Mouse (Mus musculus) heart, embryonic 15.5 days (tissue): ENCODE results near the gene Lrp10. TPM values are rescaled to one million over a fixed set of nuclear protein-coding genes. Genes with fewer than 3 reads are reported as not detected.

ENCODE experiments used
- ATAC-seq: fragments of 200-750 bp; cut with Nextera tagmentation; replicated peaks from 2 replicates; pipeline ENCODE4 v1.8.0; 2017; ENCODE audit warnings: low read depth, moderate TSS enrichment; ENCODE audit not compliant: insufficient number of reproducible peaks, insufficient read depth, low FRiP score
- H3K27ac ChIP-seq: fragments of 300-500 bp; sonication (generic); 2 replicates; pipeline ENCODE4 v1.5.1; 2015; ENCODE audit warnings: mild to moderate bottlenecking, inconsistent platforms
- H3K27me3 ChIP-seq: fragments of 300-500 bp; sonication (generic); 2 replicates; pipeline ENCODE4 v1.6.1; 2015; ENCODE audit warnings: inconsistent platforms
- H3K36me3 ChIP-seq: fragments of 300-500 bp; sonication (generic); 2 replicates; pipeline ENCODE4 v1.6.1; 2015; ENCODE audit warnings: mild to moderate bottlenecking, inconsistent platforms
- H3K4me1 ChIP-seq: fragments of 300-500 bp; sonication (generic); replicated peaks from 2 replicates; pipeline ENCODE4 v1.6.1; 2015; ENCODE audit warnings: inconsistent platforms
- H3K4me2 ChIP-seq: fragments of 300-500 bp; sonication (generic); 2 replicates; pipeline ENCODE4 v1.6.1; 2015; ENCODE audit warnings: inconsistent platforms, mild to moderate bottlenecking, moderate library complexity
- H3K4me3 ChIP-seq: fragments of 300-500 bp; sonication (generic); 2 replicates; pipeline ENCODE4 v1.5.1; 2015; ENCODE audit warnings: mild to moderate bottlenecking, inconsistent platforms
- H3K9ac ChIP-seq: fragments of 300-500 bp; sonication (generic); 2 replicates; pipeline ENCODE4 v1.6.1; 2015; ENCODE audit warnings: mild to moderate bottlenecking, inconsistent platforms
- H3K9me3 ChIP-seq: fragments of 300-500 bp; sonication (generic); replicated peaks from 2 replicates; pipeline ENCODE4 v1.6.1; 2016; ENCODE audit warnings: inconsistent platforms
- WGBS: fragments of 180-500 bp; shearing (Covaris S2); methylation state at CpG from one replicate; pipeline ENCODE4 v1.1.7; 2015; ENCODE audit warnings: mixed read lengths; 5-methylcytosine and 5-hydroxymethylcytosine counted together
- polyA plus RNA-seq: library from polyadenylated mRNA; unstranded; fragments of >200 nt; fragmentation: Nextera tagmentation; extraction: Ambion mirVana; gene quantifications from 2 replicates; pipeline ENCODE4 v1.2.1, GENCODE M21; 2015

Lrp10 gene
- polyA plus RNA-seq, 1 experiment from 2014 or later, result 41.9 TPM

DNA sequence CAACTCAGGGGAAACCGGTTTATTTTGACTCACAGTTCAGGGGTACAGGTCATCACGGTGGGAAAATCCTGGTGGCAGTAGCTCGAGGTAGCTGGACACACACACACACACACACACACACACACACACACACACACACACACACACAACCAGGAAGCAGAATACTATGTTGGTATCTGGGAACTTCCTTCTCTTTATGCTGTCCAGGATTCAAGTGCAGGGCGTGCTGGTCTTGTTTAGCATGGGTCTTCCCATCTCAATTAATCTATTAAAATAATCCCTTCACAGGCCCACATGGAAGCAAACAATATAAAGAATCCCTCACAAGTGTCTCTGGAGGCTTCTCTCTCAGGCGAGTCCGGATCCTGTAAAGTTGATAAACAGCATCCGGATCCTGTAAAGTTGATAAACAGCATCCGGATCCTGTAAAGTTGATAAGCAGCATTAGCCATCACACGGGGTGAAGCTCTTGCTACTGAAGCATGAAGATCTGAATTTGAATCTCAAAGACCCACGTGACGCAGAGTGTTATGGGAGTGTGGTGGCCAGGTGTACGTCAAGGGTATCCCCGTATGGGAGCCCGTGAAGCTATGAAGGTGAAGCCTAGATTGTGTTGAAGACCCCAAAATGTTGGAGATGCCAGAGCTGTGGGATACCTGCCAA is 5.9 kb upstream of the Lrp10 start:
- H3K27ac ChIP-seq, result no peak overlapping the region
- H3K4me3 ChIP-seq, result no peak overlapping the region
- WGBS, result 69% methylated on average over 14 of the region's 14 CpGs
- no peak overlapping the region for H3K9ac ChIP-seq
- no peaks in the 10 kb centered on the region for H3K36me3 ChIP-seq
- no peak overlapping the region for H3K4me2 ChIP-seq
- H3K4me1 ChIP-seq, result no peaks in the 10 kb centered on the region
- no peak for ATAC-seq
- no peaks in the 10 kb centered on the region for H3K27me3 ChIP-seq
- no peaks in the 10 kb centered on the region for H3K9me3 ChIP-seq

DNA sequence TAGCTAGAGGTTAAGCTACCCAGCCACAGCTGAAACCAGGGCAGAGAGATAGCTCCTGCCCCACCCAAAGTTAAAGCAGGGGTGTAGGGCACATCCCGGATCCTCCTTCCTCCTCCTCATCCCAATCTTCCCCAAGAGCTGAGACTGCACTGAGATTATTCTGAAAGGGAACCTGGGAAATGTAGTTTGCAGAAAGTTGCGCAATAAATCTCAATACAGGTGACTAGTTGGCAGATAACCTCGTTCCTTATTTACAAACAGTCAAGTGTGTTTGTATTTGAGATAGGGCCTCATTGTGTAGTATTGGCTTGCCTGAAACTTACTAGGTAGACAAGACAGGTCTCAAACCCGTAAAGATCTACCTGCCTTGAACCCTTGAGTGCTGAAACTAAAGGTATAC is 1.8 kb upstream of the Lrp10 start:
- H3K9ac ChIP-seq, result no peak overlapping the region
- no peaks in the 10 kb centered on the region for H3K9me3 ChIP-seq
- H3K27ac ChIP-seq, result no peak overlapping the region
- H3K27me3 ChIP-seq, result no peaks in the 10 kb centered on the region
- WGBS, result 72% methylated on average over 4 of the region's 4 CpGs
- ATAC-seq, result no peak
- H3K4me3 ChIP-seq, result no peak overlapping the region
- peaks cover 16% of the 10 kb centered on the region for H3K4me1 ChIP-seq
- H3K36me3 ChIP-seq, result peaks cover 11% of the 10 kb centered on the region
- no peak overlapping the region for H3K4me2 ChIP-seq

- Histone ChIP-seq H3K36me3 (peaks cover 21% of the 10 kb centered on the region), H3K27ac (peak overlapping the region; percentile 83), H3K4me3 (peak overlapping the region; percentile 97), H3K4me2 (peak overlapping the region; percentile 79), H3K9ac (peak overlapping the region; percentile 91), H3K9me3 (no peaks in the 10 kb centered on the region), H3K4me1 (peaks cover 16% of the 10 kb centered on the region), H3K27me3 (no peaks in the 10 kb centered on the region)
- no peak for ATAC-seq
- 14% methylated on average over 12 of the region's 12 CpGs for WGBS
Observed at GRCm38 (mm10) chr14:54463108-54463958, 604 bp upstream of the Lrp10 start.

DNA sequence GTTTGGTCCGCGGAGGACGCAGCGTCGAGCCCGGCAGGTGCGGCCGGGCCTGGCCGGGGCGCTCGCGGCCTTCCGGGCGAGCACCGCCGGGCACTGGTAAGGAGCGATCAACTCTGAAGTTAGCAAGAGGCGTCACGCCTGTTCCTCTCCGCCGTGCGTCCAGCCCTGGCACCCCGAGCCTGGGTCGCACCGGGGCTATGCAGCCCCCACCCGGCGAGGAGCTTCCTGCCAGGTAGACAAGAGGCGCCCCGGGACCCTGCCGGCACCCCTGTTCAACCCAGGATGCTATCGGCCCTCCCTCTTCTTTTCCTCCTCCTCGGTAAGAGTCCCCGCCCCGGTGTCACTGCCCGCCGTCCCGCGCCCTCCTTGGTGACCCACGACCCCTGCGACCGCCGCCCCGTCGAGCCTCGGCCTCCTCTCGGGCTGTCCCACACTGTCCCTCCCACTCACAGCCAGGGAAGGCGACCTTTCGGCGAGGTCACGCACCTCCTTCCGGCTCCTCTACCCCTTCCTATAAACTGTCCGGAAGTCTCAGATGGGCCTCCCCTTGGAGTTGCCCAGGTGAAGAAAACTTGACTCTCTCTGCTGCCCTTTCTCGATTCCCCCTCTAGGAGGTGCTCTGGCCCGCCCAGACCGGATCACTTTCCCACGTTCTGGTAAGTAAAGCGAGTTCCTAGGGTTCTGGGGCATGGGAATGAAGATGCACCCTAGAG is 512 bp downstream of the Lrp10 start:
- no peaks in the 10 kb centered on the region for H3K9me3 ChIP-seq
- H3K9ac ChIP-seq, result peak overlapping the region; percentile 91
- peak overlapping the region; percentile 79 for H3K4me2 ChIP-seq
- ATAC-seq, result peak; percentile 66
- WGBS, result under 1% methylated on average over 55 of the region's 57 CpGs
- H3K36me3 ChIP-seq, result peaks cover 32% of the 10 kb centered on the region
- peak overlapping the region; percentile 83 for H3K27ac ChIP-seq
- H3K27me3 ChIP-seq, result no peaks in the 10 kb centered on the region
- H3K4me3 ChIP-seq, result peak overlapping the region; percentile 97
- peaks cover 16% of the 10 kb centered on the region for H3K4me1 ChIP-seq

DNA sequence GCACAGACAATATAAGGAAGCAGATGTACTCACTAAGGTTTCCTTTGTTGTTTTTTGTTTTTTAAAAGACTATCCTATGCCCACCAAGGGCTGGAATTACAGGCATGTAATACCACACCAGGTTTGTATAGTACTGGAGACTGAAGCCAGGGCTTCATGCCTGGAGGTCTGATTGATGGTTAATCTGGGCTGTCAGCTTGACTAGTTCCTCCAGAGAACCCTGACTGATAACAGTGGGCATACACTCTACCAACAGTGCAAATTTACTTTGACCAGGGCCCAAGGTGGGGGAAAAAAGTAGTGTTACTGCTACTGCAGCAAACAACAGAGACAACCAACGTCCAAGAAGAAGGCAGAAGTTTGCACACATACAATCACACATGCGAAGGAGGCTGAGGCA is 7.5 kb downstream of the Lrp10 start:
- H3K4me2 ChIP-seq, result no peak overlapping the region
- peaks cover 33% of the 10 kb centered on the region for H3K36me3 ChIP-seq
- no peaks in the 10 kb centered on the region for H3K9me3 ChIP-seq
- ATAC-seq, result no peak
- H3K27me3 ChIP-seq, result no peaks in the 10 kb centered on the region
- H3K27ac ChIP-seq, result no peak overlapping the region
- H3K9ac ChIP-seq, result no peak overlapping the region
- WGBS, result 86% methylated on average over 2 of the region's 2 CpGs
- H3K4me3 ChIP-seq, result no peak overlapping the region
- peaks cover 17% of the 10 kb centered on the region for H3K4me1 ChIP-seq

- Histone ChIP-seq H3K9me3 (no peaks in the 10 kb centered on the region), H3K9ac (no peak overlapping the region), H3K4me3 (no peak overlapping the region), H3K27me3 (peaks cover 7% of the 10 kb centered on the region), H3K4me2 (no peak overlapping the region), H3K36me3 (peaks cover 27% of the 10 kb centered on the region), H3K4me1 (peaks cover 23% of the 10 kb centered on the region), H3K27ac (no peak overlapping the region)
- WGBS, result 62% methylated on average over 5 of the region's 5 CpGs
- no peak for ATAC-seq
Observed at GRCm38 (mm10) chr14:54472671-54473070, 8.7 kb downstream of the Lrp10 start.

DNA sequence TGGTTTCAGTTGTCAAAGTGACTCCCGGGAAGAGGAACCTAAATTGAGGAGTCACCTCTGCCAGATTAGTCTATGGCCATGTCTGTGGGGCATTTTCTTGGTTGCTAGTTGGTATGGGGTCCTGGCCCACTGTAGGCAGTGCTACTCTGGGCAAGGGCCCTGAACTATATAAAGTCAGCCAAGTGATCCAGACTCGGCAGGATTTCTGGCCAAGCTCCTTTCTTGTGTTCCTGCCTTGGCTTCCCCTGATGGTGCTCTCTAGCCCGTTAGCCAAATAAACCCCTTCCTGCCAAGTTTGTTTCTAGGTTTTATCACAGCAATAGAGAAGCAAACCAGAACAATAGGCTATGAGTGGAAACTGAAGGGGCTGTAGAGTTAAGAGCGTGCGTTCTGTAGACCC is 10.8 kb downstream of the Lrp10 start:
- Histone ChIP-seq H3K4me3 (no peak overlapping the region), H3K27me3 (peaks cover 23% of the 10 kb centered on the region), H3K9me3 (no peaks in the 10 kb centered on the region), H3K9ac (no peak overlapping the region), H3K4me2 (no peak overlapping the region), H3K36me3 (peaks cover 8% of the 10 kb centered on the region), H3K4me1 (peaks cover 31% of the 10 kb centered on the region), H3K27ac (no peak overlapping the region)
- ATAC-seq, result no peak
- 66% methylated on average over 5 of the region's 5 CpGs for WGBS

- peak; percentile 58 for ATAC-seq
- H3K36me3 ChIP-seq, result no peaks in the 10 kb centered on the region
- peak within 1 kb of the TSS; percentile 51 for H3K9ac ChIP-seq
- 2% methylated on average over 23 of the region's 23 CpGs for WGBS
- no peak within 1 kb of the TSS for H3K27ac ChIP-seq
- H3K9me3 ChIP-seq, result no peaks in the 10 kb centered on the region
- H3K4me1 ChIP-seq, result peaks cover 33% of the 10 kb centered on the region
- H3K4me3 ChIP-seq, result peak within 1 kb of the TSS; percentile 46
- peaks cover 30% of the 10 kb centered on the region for H3K27me3 ChIP-seq
- H3K4me2 ChIP-seq, result peak within 1 kb of the TSS; percentile 87
Observed at GRCm38 (mm10) chr14:54475941-54476844, 12.3 kb downstream of the Lrp10 start, which contains the start of gene Rem2. Gene Rem2, plus strand, starts transcription at chr14:54476100.

GRCm38 (mm10) chr14:54477172-54477909 is 13.4 kb downstream of the Lrp10 start:
- H3K27me3 ChIP-seq, result peaks cover 30% of the 10 kb centered on the region

DNA sequence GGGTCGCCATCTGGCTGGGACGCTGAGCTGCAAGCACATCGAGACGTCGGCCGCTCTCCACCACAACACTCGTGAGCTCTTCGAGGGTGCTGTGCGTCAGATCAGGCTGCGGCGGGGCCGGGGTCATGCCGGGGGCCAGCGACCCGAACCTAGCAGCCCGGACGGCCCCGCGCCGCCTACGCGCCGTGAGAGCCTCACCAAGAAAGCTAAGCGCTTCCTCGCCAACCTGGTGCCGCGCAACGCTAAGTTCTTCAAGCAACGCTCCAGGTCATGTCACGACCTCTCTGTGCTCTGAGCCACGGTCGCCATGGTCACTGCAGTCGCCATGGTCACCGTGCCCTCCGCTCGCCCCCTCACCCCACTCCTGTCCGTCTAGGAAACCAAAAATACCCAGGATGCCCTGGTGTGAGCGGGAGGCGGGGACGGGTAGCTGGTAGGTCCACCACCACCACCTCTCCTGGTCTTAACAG is 15.5 kb downstream of the Lrp10 start:
- Histone ChIP-seq H3K4me2 (peak overlapping the region; percentile 89), H3K27me3 (peaks cover 30% of the 10 kb centered on the region), H3K9ac (peak overlapping the region; percentile 57), H3K4me3 (peak overlapping the region; percentile 54), H3K4me1 (peaks cover 29% of the 10 kb centered on the region), H3K9me3 (no peaks in the 10 kb centered on the region), H3K27ac (no peak overlapping the region), H3K36me3 (no peaks in the 10 kb centered on the region)
- 0 out of 2 replicates have a peak, but pooled peaks have one; percentile 27 for ATAC-seq
- WGBS, result 3% methylated on average over 40 of the region's 40 CpGs

More at GRCm38 (mm10) chr14:54477172-54477909, 13.4 kb downstream of the Lrp10 start:
- Histone ChIP-seq H3K9ac (no peak overlapping the region), H3K4me1 (peaks cover 33% of the 10 kb centered on the region), H3K36me3 (no peaks in the 10 kb centered on the region), H3K27ac (no peak overlapping the region), H3K4me2 (no peak overlapping the region), H3K9me3 (no peaks in the 10 kb centered on the region), H3K4me3 (no peak overlapping the region)
- WGBS, result 79% methylated on average over 15 of the region's 15 CpGs
- ATAC-seq, result no peak
